In the genomic region with DNA sequence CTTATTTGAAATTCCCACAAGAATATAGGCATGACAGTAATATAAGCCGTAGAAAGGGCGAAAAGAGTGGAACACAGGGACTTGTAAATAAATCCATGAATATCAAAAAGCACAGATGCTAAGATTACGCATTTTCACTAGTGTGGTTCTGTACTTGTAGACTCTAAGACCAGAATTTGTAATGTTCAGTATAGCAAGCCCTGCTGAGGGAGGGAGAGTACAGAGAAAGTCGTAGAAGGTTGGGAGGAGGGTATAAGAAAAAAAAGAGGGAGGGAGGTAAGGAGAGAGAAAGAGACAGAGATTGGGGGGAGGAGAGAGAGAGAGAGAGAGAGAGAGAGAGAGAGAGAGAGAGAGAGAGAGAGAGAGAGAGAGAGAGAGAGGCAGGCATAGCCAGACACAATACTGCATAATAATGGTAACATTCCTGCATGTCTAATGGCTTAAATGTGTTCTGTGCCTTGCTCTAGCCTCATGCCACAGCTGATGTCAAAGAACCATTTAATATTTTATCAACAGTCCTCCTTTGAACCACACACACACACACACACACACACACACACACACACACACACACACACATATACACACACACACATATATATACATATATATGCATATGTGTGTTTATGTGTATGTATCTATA, we compare ENCODE assay signal across 16 mouse cellular contexts.
DNase-seq lines count a peak whose midpoint lies in the region; ATAC-seq lines count a peak whose summit lies in the region.
"Had no signal": no experiment of that assay in that cellular context is flagged by ENCODE, and none has a peak within 500 bp of the region (broad histone marks: within the 10 kb centered on the region; RNA-seq: fewer than 3 reads in every experiment).

No protein-coding gene starts in this region.

- H3K4me2 ChIP-seq in forebrain, embryonic 15.5 days (replicated peaks): no peak overlapping the region
- H3K4me2 ChIP-seq in neural tube, embryonic 15.5 days: no peak overlapping the region
- H3K4me2 ChIP-seq: intestine, embryonic 15.5 days; limb, embryonic 12.5 days had no signal

- no peak overlapping the region for H3K9ac ChIP-seq in forebrain, embryonic 15.5 days (replicated peaks)
- no peak overlapping the region for H3K9ac ChIP-seq in neural tube, embryonic 15.5 days (replicated peaks)
- H3K9ac ChIP-seq: intestine, embryonic 15.5 days; limb, embryonic 12.5 days; liver, postnatal 0 days had no signal

- H3K27ac ChIP-seq in forebrain, embryonic 15.5 days (replicated peaks): peak overlapping the region; percentile 90
- peak overlapping the region; percentile 79 for H3K27ac ChIP-seq in midbrain, embryonic 10.5 days (replicated peaks)
- H3K27ac ChIP-seq in neural tube, embryonic 15.5 days (replicated peaks): peak overlapping the region; percentile 80
- H3K27ac ChIP-seq: intestine, embryonic 15.5 days; limb, embryonic 12.5 days had no signal

- 34% methylated on average over 4 of the region's 4 CpGs for WGBS in forebrain, embryonic 15.5 days
- WGBS in midbrain, embryonic 10.5 days: 82% methylated on average over 4 of the region's 4 CpGs
- 33% methylated on average over 4 of the region's 4 CpGs for WGBS in neural tube, embryonic 15.5 days

- no peaks in the 10 kb centered on the region for H3K9me3 ChIP-seq in forebrain, embryonic 15.5 days
- H3K9me3 ChIP-seq in midbrain, embryonic 10.5 days (replicated peaks): no peaks in the 10 kb centered on the region
- no peaks in the 10 kb centered on the region for H3K9me3 ChIP-seq in neural tube, embryonic 15.5 days (replicated peaks)
- H3K9me3 ChIP-seq: G1E; intestine, embryonic 15.5 days; limb, embryonic 12.5 days had no signal

- peak; percentile 31 to 61 for DNase-seq in cerebellum, postnatal 14 days
- no peak for DNase-seq in cerebellum, adult 9-10 months
- no peak for DNase-seq in midbrain, embryonic 10.5 days (ENCODE audit: low spot score)
- no peak for DNase-seq in right cerebral cortex, postnatal 25 days
- no peak for DNase-seq in heart, adult 8-10 months (ENCODE audit: low spot score)
- no peak for DNase-seq in liver
- DNase-seq: B cell, adult 2 months; embryo, embryonic 11 days; gastrocnemius, postnatal 36 days; kidney, postnatal 25 days; liver, postnatal 0 days had no signal

- H3K27me3 ChIP-seq in forebrain, embryonic 15.5 days: no peaks in the 10 kb centered on the region
- no peaks in the 10 kb centered on the region for H3K27me3 ChIP-seq in midbrain, embryonic 10.5 days (ENCODE audit: low read depth, poor library complexity, severe bottlenecking)
- no peaks in the 10 kb centered on the region for H3K27me3 ChIP-seq in neural tube, embryonic 15.5 days (replicated peaks)
- H3K27me3 ChIP-seq: intestine, embryonic 15.5 days; limb, embryonic 12.5 days had no signal

- peak; percentile 53; the same call in 1 of the 2 replicates for ATAC-seq in forebrain, embryonic 15.5 days (replicated peaks)
- ATAC-seq in neural tube, embryonic 15.5 days (ENCODE audit: low FRiP score): peak; percentile 48; the same call in 1 of the 2 replicates
- ATAC-seq: intestine, embryonic 15.5 days; liver, postnatal 0 days had no signal

- peaks cover 34% of the 10 kb centered on the region for H3K4me1 ChIP-seq in forebrain, embryonic 15.5 days
- peaks cover 35% of the 10 kb centered on the region for H3K4me1 ChIP-seq in midbrain, embryonic 10.5 days
- H3K4me1 ChIP-seq in neural tube, embryonic 15.5 days: peaks cover 12% of the 10 kb centered on the region; the same call in 1 of the 2 replicates
- H3K4me1 ChIP-seq: intestine, embryonic 15.5 days; limb, embryonic 12.5 days had no signal

- no peaks in the 10 kb centered on the region for H3K36me3 ChIP-seq in forebrain, embryonic 15.5 days
- no peaks in the 10 kb centered on the region for H3K36me3 ChIP-seq in midbrain, embryonic 10.5 days
- no peaks in the 10 kb centered on the region for H3K36me3 ChIP-seq in neural tube, embryonic 15.5 days
- H3K36me3 ChIP-seq: G1E; intestine, embryonic 15.5 days; limb, embryonic 12.5 days had no signal

- no peak overlapping the region for H3K4me3 ChIP-seq in forebrain, embryonic 15.5 days
- no peak overlapping the region for H3K4me3 ChIP-seq in midbrain, embryonic 10.5 days
- no peak overlapping the region for H3K4me3 ChIP-seq in neural tube, embryonic 15.5 days (replicated peaks)
- H3K4me3 ChIP-seq: intestine, embryonic 15.5 days; limb, embryonic 12.5 days had no signal

Comparison
In these comparisons a context has a peak if more than half of its experiments do, and no peak if none do; other contexts are left out.
1. DNase-seq: peak in cerebellum, postnatal 14 days (2 of 2); none in cerebellum, adult 9-10 months (single experiment), midbrain, embryonic 10.5 days (single experiment), right cerebral cortex, postnatal 25 days (single experiment), heart, adult 8-10 months (single experiment) and liver (single experiment).
2. Peak in every context shown above with its lines, with median percentiles within 50 percentile points of each other: H3K27ac ChIP-seq.